Comparison of ENCODE assay signal across 31 mouse cellular contexts in the genomic region with DNA sequence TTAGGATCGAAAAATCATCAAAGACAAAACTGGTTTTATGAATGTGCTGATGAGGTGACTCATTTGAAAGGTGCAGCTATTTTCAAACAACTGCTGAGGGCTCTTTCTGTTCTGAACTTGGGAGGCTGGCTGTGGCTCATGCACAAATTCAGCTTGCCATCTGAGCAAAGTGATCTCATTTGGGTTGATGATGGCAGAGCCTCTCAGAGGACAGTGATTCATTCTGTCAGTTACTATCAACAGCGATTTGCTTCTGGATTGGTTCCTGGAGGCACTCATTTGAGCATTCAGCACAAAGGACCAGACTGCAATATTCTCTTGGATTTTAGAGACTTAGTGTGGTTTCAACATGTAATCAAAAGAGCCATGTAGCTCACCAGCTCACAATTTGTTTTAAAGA.
DNase-seq lines count a peak whose midpoint lies in the region; ATAC-seq and TF ChIP-seq lines count a peak whose summit lies in the region.
"Had no signal": no experiment of that assay in that cellular context is flagged by ENCODE, and none has a peak within 500 bp of the region (broad histone marks: within the 10 kb centered on the region; RNA-seq: fewer than 3 reads in every experiment).

No protein-coding gene starts in this region.

- H3K4me3 ChIP-seq in embryonic facial prominence, embryonic 14.5 days (ENCODE audit: low read depth, low read length): no peak overlapping the region
- no peak overlapping the region for H3K4me3 ChIP-seq in embryonic facial prominence, embryonic 10.5 days
- no peak overlapping the region for H3K4me3 ChIP-seq in midbrain, postnatal 0 days (ENCODE audit: low read depth, low read length)
- H3K4me3 ChIP-seq in midbrain, embryonic 13.5 days (replicated peaks): no peak overlapping the region
- H3K4me3 ChIP-seq: forebrain, embryonic 12.5 days; layer of hippocampus, adult 2 months; limb, embryonic 15.5 days; megakaryocyte, embryonic 14.5 days; midbrain, embryonic 15.5 days; myocyte; stomach, embryonic 15.5 days had no signal

- H3K9me3 ChIP-seq in embryonic facial prominence, embryonic 14.5 days (ENCODE audit: control insufficient read depth, low read length): no peaks in the 10 kb centered on the region
- H3K9me3 ChIP-seq in embryonic facial prominence, embryonic 10.5 days: no peaks in the 10 kb centered on the region
- H3K9me3 ChIP-seq in midbrain, postnatal 0 days (ENCODE audit: low read length): no peaks in the 10 kb centered on the region
- H3K9me3 ChIP-seq in midbrain, embryonic 13.5 days: no peaks in the 10 kb centered on the region
- H3K9me3 ChIP-seq: forebrain, embryonic 12.5 days; G1E; limb, embryonic 15.5 days; megakaryocyte, embryonic 14.5 days; midbrain, embryonic 15.5 days; stomach, embryonic 15.5 days had no signal

- H3K9ac ChIP-seq in embryonic facial prominence, embryonic 14.5 days (ENCODE audit: low read depth, low read length): no peak overlapping the region
- H3K9ac ChIP-seq in midbrain, postnatal 0 days (replicated peaks; ENCODE audit: low read length, poor library complexity, severe bottlenecking): no peak overlapping the region
- H3K9ac ChIP-seq in midbrain, embryonic 13.5 days (replicated peaks): no peak overlapping the region
- H3K9ac ChIP-seq: forebrain, embryonic 12.5 days; limb, embryonic 15.5 days; liver, embryonic 14.5 days; lung, embryonic 14.5 days; midbrain, embryonic 15.5 days; stomach, embryonic 15.5 days had no signal

- TF ChIP-seq CTCF in midbrain, postnatal 0 days (IDR thresholded peaks at IDR 0.05): no peak

- 54% methylated on average over 2 of the region's 2 CpGs for WGBS in embryonic facial prominence, embryonic 14.5 days
- WGBS in embryonic facial prominence, embryonic 10.5 days: 72% methylated on average over 2 of the region's 2 CpGs
- WGBS in midbrain, postnatal 0 days: 73% methylated on average over 2 of the region's 2 CpGs
- WGBS in midbrain, embryonic 13.5 days: 81% methylated on average over 2 of the region's 2 CpGs

- no peaks in the 10 kb centered on the region for H3K36me3 ChIP-seq in embryonic facial prominence, embryonic 14.5 days (ENCODE audit: control insufficient read depth, insufficient read depth, low read length)
- H3K36me3 ChIP-seq in embryonic facial prominence, embryonic 10.5 days (replicated peaks): no peaks in the 10 kb centered on the region
- no peaks in the 10 kb centered on the region for H3K36me3 ChIP-seq in midbrain, postnatal 0 days (ENCODE audit: insufficient read depth, low read length)
- H3K36me3 ChIP-seq in midbrain, embryonic 13.5 days: no peaks in the 10 kb centered on the region
- H3K36me3 ChIP-seq: forebrain, embryonic 12.5 days; G1E; limb, embryonic 15.5 days; midbrain, embryonic 15.5 days; stomach, embryonic 15.5 days had no signal

- ATAC-seq in embryonic facial prominence, embryonic 14.5 days (ENCODE audit: low read depth): 0 out of 2 replicates have a peak, but pooled peaks have one; percentile 53
- no peak; the same call in 1 of the 2 replicates for ATAC-seq in midbrain, postnatal 0 days (ENCODE audit: low FRiP score)
- no peak for ATAC-seq in midbrain, embryonic 13.5 days
- ATAC-seq: activated CD4-positive, CD25-positive, alpha-beta regulatory T cell, adult 4 months; hindbrain, embryonic 16.5 days; intestine, embryonic 16.5 days; midbrain, embryonic 15.5 days had no signal

- H3K27me3 ChIP-seq in embryonic facial prominence, embryonic 14.5 days (replicated peaks; ENCODE audit: control insufficient read depth, insufficient read depth, low read length): no peaks in the 10 kb centered on the region
- no peaks in the 10 kb centered on the region for H3K27me3 ChIP-seq in embryonic facial prominence, embryonic 10.5 days (replicated peaks; ENCODE audit: low read depth, poor library complexity, severe bottlenecking)
- H3K27me3 ChIP-seq in midbrain, postnatal 0 days (ENCODE audit: insufficient read depth, low read length): no peaks in the 10 kb centered on the region
- no peaks in the 10 kb centered on the region for H3K27me3 ChIP-seq in midbrain, embryonic 13.5 days
- H3K27me3 ChIP-seq: forebrain, embryonic 12.5 days; limb, embryonic 15.5 days; megakaryocyte, embryonic 14.5 days; midbrain, embryonic 15.5 days; stomach, embryonic 15.5 days had no signal

- peak; percentile 54 for DNase-seq in embryonic facial prominence, embryonic 14.5 days (ENCODE audit: low spot score)
- no peak for DNase-seq in embryonic facial prominence, embryonic 10.5 days (ENCODE audit: low spot score)
- DNase-seq in midbrain, postnatal 0 days (ENCODE audit: low spot score): peak; percentile 4
- peak; percentile 26 for DNase-seq in fibroblast of lung, adult 2 months (ENCODE audit: low read depth)
- no peak for DNase-seq in lung, postnatal 4 days
- DNase-seq in urinary bladder, postnatal 4 days (ENCODE audit: low spot score in 2 of 2): no peak
- DNase-seq: adrenal gland, postnatal 36 days; cerebellum, adult 11-12 months; cerebellum, postnatal 10 days; gastrocnemius, postnatal 14 days; heart, adult 11 months; kidney, postnatal 25 days; left cerebral cortex, postnatal 4 days; lung, embryonic 14.5 days; right cerebral cortex, postnatal 14 days; thymus, adult 2 months; thymus, postnatal 4 days had no signal

- no peak overlapping the region for H3K4me2 ChIP-seq in embryonic facial prominence, embryonic 14.5 days (ENCODE audit: low read depth, low read length)
- no peak overlapping the region for H3K4me2 ChIP-seq in midbrain, postnatal 0 days (ENCODE audit: low read depth, low read length, poor library complexity, severe bottlenecking)
- H3K4me2 ChIP-seq in midbrain, embryonic 13.5 days (replicated peaks): no peak overlapping the region
- H3K4me2 ChIP-seq: forebrain, embryonic 12.5 days; heart, embryonic 11.5 days; limb, embryonic 15.5 days; lung, embryonic 14.5 days; midbrain, embryonic 15.5 days; stomach, embryonic 15.5 days had no signal

- H3K4me1 ChIP-seq in embryonic facial prominence, embryonic 14.5 days (ENCODE audit: control insufficient read depth, insufficient read depth, low read length): no peaks in the 10 kb centered on the region
- no peaks in the 10 kb centered on the region for H3K4me1 ChIP-seq in embryonic facial prominence, embryonic 10.5 days
- no peaks in the 10 kb centered on the region for H3K4me1 ChIP-seq in midbrain, postnatal 0 days (ENCODE audit: insufficient read depth, low read length)
- H3K4me1 ChIP-seq in midbrain, embryonic 13.5 days (replicated peaks): no peaks in the 10 kb centered on the region
- H3K4me1 ChIP-seq: forebrain, embryonic 12.5 days; limb, embryonic 15.5 days; megakaryocyte, embryonic 14.5 days; midbrain, embryonic 15.5 days; stomach, embryonic 15.5 days had no signal

- no peak overlapping the region for H3K27ac ChIP-seq in embryonic facial prominence, embryonic 14.5 days (replicated peaks; ENCODE audit: low read depth, low read length)
- no peak overlapping the region for H3K27ac ChIP-seq in embryonic facial prominence, embryonic 10.5 days (replicated peaks)
- H3K27ac ChIP-seq in midbrain, postnatal 0 days (ENCODE audit: low read depth, low read length): no peak overlapping the region
- no peak overlapping the region for H3K27ac ChIP-seq in midbrain, embryonic 13.5 days
- H3K27ac ChIP-seq: forebrain, embryonic 12.5 days; layer of hippocampus, adult 2 months; limb, embryonic 15.5 days; liver, embryonic 14.5 days; midbrain, embryonic 15.5 days; stomach, embryonic 15.5 days had no signal

Comparison
In these comparisons a context has a peak if more than half of its experiments do, and no peak if none do; other contexts are left out.
1. DNase-seq: peak in embryonic facial prominence, embryonic 14.5 days (single experiment), midbrain, postnatal 0 days (single experiment) and fibroblast of lung, adult 2 months (single experiment); none in embryonic facial prominence, embryonic 10.5 days (single experiment), lung, postnatal 4 days (0 of 2) and urinary bladder, postnatal 4 days (0 of 2).